Mouse (Mus musculus): Measurements from ENCODE around the gene Krtap11-1. TPM values are rescaled to one million over a fixed set of nuclear protein-coding genes. Genes with fewer than 3 reads are reported as not detected.

Gene Krtap11-1
- polyA plus RNA-seq, 1 experiment = not detected

Other genes with a start within 250 kb of the Krtap11-1 start
- gene Krtap21-1, start 167.3 kb downstream of the Krtap11-1 start, polyA plus RNA-seq (2012; rRNA removed) = not detected in 2 replicates
- gene Krtap6-2, start 151.1 kb downstream of the Krtap11-1 start, polyA plus RNA-seq (2012; rRNA removed) = not detected in 2 replicates
- gene Krtap8-1, start 83.2 kb downstream of the Krtap11-1 start, polyA plus RNA-seq (2012; rRNA removed) = not detected in 2 replicates
- gene Krtap7-1, start 62.9 kb downstream of the Krtap11-1 start, polyA plus RNA-seq (2012; rRNA removed) = not detected in 2 replicates